Mouse (Mus musculus) heart, postnatal 0 days (tissue): Measurements from ENCODE around the gene Trappc10. TPM values are rescaled to one million over a fixed set of nuclear protein-coding genes. Genes with fewer than 3 reads are reported as not detected.
"Not testable (repeated sequence)": the region's sequence is repeated elsewhere in the genome, so short reads cannot be mapped to it uniquely, and the experiment has no call there.

Experiments used
- ATAC-seq: fragments of 200-750 bp; cut with Nextera tagmentation; 2 replicates; pipeline ENCODE4 v1.8.0; 2017; ENCODE audit warnings: low read depth, moderate number of reproducible peaks, moderate library complexity; ENCODE audit not compliant: insufficient read depth
- DNase-seq: peaks from one replicate; pipeline ENCODE4 v3.0.0-alpha.2; 2016; ENCODE audit warnings: low spot score
- H3K27ac ChIP-seq: fragments of 300-500 bp; sonication (generic); 2 replicates; pipeline ENCODE4 v1.5.1; 2014; ENCODE audit warnings: low read depth, mild to moderate bottlenecking
- H3K27me3 ChIP-seq: fragments of 300-500 bp; sonication (generic); 2 replicates; pipeline ENCODE4 v1.6.1; 2014; ENCODE audit warnings: low read length, mixed read lengths; ENCODE audit not compliant: control insufficient read depth, insufficient read depth
- H3K36me3 ChIP-seq: fragments of 300-500 bp; sonication (generic); replicated peaks from 2 replicates; pipeline ENCODE4 v1.6.1; 2014; ENCODE audit warnings: low read length, mixed read lengths; ENCODE audit not compliant: control insufficient read depth, insufficient read depth
- H3K4me1 ChIP-seq: fragments of 300-500 bp; sonication (generic); 2 replicates; pipeline ENCODE4 v1.6.1; 2014; ENCODE audit warnings: antibody characterized with exemption; ENCODE audit not compliant: control insufficient read depth, insufficient read depth
- H3K4me2 ChIP-seq: fragments of 300-500 bp; sonication (generic); 2 replicates; pipeline ENCODE4 v1.6.1; 2014; ENCODE audit warnings: low read depth, mild to moderate bottlenecking, low read length, moderate library complexity
- H3K4me3 ChIP-seq: fragments of 300-500 bp; sonication (generic); 2 replicates; pipeline ENCODE4 v1.5.1; 2014; ENCODE audit warnings: low read depth, low read length
- H3K9ac ChIP-seq: fragments of 300-500 bp; sonication (generic); replicated peaks from 2 replicates; pipeline ENCODE4 v1.6.1; 2014; ENCODE audit warnings: low read depth, low read length, mixed read lengths
- H3K9me3 ChIP-seq: fragments of 300-500 bp; sonication (generic); replicated peaks from 2 replicates; pipeline ENCODE4 v1.6.1; 2016; ENCODE audit warnings: low read length; ENCODE audit not compliant: control insufficient read depth
- CTCF ChIP-seq: IDR thresholded peaks from 2 replicates; pipeline ENCODE4 v1.5.1; 2016; ENCODE audit warnings: antibody characterized with exemption, control low read depth, low read depth
- EP300 ChIP-seq: IDR thresholded peaks from 2 replicates; pipeline ENCODE4 v1.6.1; 2016; ENCODE audit warnings: antibody characterized with exemption, low read depth
- WGBS: fragments of 180-500 bp; shearing (Covaris S2); extraction: QIAGEN DNeasy Blood & Tissue Kit; methylation state at CpG from one replicate; pipeline ENCODE4 v1.1.7; 2014; 5-methylcytosine and 5-hydroxymethylcytosine counted together
- polyA plus RNA-seq: library from polyadenylated mRNA; unstranded; fragments of >200 nt; fragmentation: Nextera tagmentation; extraction: Ambion mirVana; gene quantifications from 2 replicates; pipeline ENCODE4 v1.2.1, GENCODE M21; 2015
- total RNA-seq: library from RNA; depleted of rRNA; stranded (reverse); fragments of >200 nt; gene quantifications from 2 replicates; pipeline ENCODE4 v1.2.3, GENCODE M21; 2014; ENCODE audit warnings: low replicate concordance

The Trappc10 gene
- total and polyA plus RNA-seq, 2 experiments from 2014 or later, result 13.2 to 51.0 TPM

DNA sequence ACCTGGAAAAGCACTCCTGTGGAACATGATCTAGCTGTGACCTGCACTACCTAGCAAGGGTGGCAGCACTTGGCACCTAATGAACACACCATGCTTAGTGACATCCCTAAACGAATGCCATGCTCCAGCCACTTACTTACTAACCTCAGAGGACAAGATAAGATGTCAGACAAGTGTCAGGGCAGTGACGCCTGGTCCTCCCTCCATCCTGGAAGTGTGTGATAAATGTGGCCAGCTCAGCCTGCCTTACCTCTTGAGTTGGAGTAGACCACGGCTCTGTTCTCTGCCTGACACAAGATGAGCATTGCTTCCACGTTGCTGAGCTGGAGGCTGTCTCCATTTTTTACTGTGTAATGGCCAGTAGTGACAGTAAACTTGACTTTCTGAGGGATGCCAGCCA, 43.3 kb downstream of the Trappc10 start:
- peaks cover 96% of the 10 kb centered on the region for H3K36me3 ChIP-seq
- no peaks in the 10 kb centered on the region for H3K27me3 ChIP-seq
- no peak for ATAC-seq
- no peak overlapping the region for H3K4me2 ChIP-seq
- no peaks in the 10 kb centered on the region for H3K9me3 ChIP-seq
- no peaks in the 10 kb centered on the region for H3K4me1 ChIP-seq
- 57% methylated on average over 4 of the region's 4 CpGs for WGBS
- no peak overlapping the region for H3K27ac ChIP-seq
- no peak overlapping the region for H3K9ac ChIP-seq
- no peak for TF ChIP-seq EP300
- no peak for TF ChIP-seq CTCF
- H3K4me3 ChIP-seq, result no peak overlapping the region
- no peak for DNase-seq

DNA sequence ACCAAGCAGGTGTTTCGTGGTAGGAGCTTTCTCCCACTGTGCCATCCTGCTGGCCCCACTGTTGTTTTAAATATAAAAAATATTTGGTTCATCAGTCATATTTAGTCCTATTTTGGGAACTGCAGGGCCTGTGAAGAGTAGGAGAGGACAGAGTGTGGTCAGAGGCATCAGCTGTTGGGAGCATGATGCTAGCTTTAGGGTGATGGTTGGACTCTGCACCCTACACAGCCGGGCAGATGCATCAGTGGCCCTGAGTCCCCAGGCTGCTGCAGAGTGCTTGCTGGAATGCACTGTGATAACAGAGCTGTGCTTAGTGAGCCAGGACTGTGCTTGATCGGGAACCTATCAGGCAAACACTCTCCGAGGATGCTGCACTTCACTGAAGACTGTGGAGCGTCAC, 51.5 kb downstream of the Trappc10 start:
- peaks cover 99% of the 10 kb centered on the region for H3K36me3 ChIP-seq
- no peak overlapping the region for H3K27ac ChIP-seq
- ATAC-seq (no peak), DNase-seq (no peak)
- no peak overlapping the region for H3K9ac ChIP-seq
- no peaks in the 10 kb centered on the region for H3K27me3 ChIP-seq
- TF ChIP-seq EP300, result no peak
- TF ChIP-seq CTCF, result no peak
- H3K4me1 ChIP-seq, result no peaks in the 10 kb centered on the region
- H3K9me3 ChIP-seq, result no peaks in the 10 kb centered on the region
- no peak overlapping the region for H3K4me2 ChIP-seq
- 71% methylated on average over 5 of the region's 5 CpGs for WGBS
- H3K4me3 ChIP-seq, result no peak overlapping the region

GRCm38 (mm10) chr10:78186076-78186475, 58.4 kb downstream of the Trappc10 start:
- H3K9me3 ChIP-seq, H3K27me3 ChIP-seq, DNase-seq, H3K4me1 ChIP-seq, H3K4me2 ChIP-seq, H3K9ac ChIP-seq, H3K27ac ChIP-seq, H3K4me3 ChIP-seq, ATAC-seq: not testable (repeated sequence)
- WGBS, result 86% methylated on average over 4 of the region's 4 CpGs
- peaks cover 58% of the 10 kb centered on the region for H3K36me3 ChIP-seq

GRCm38 (mm10) chr10:78185381-78185725, 59.1 kb downstream of the Trappc10 start:
- peak overlapping the region; percentile 91 for H3K4me2 ChIP-seq
- TF ChIP-seq CTCF (no peak), EP300 (no peak)
- no peaks in the 10 kb centered on the region for H3K9me3 ChIP-seq
- H3K27me3 ChIP-seq, result no peaks in the 10 kb centered on the region
- peaks cover 56% of the 10 kb centered on the region for H3K36me3 ChIP-seq
- DNase-seq (no peak), ATAC-seq (peak; percentile 24; the same call in 1 of the 2 replicates)
- 0 out of 2 replicates have a peak, but pooled peaks cover 4% of the 10 kb centered on the region for H3K4me1 ChIP-seq
- WGBS, result 15% methylated on average over 9 of the region's 9 CpGs
- H3K9ac ChIP-seq, result peak overlapping the region; percentile 57; the same call in 1 of the 2 replicates
- H3K27ac ChIP-seq, result peak overlapping the region; percentile 83
- peak overlapping the region; percentile 72 for H3K4me3 ChIP-seq

GRCm38 (mm10) chr10:78184531-78185380, 59.7 kb downstream of the Trappc10 start, which contains the start of gene Pwp2:
Gene Pwp2, minus strand, starts transcription at chr10:78185149.
- Histone ChIP-seq H3K9me3 (no peaks in the 10 kb centered on the region), H3K4me3 (peak within 1 kb of the TSS; percentile 72), H3K36me3 (peaks cover 56% of the 10 kb centered on the region), H3K4me2 (peak within 1 kb of the TSS; percentile 91), H3K27ac (peak within 1 kb of the TSS; percentile 83), H3K4me1 (0 out of 2 replicates have a peak, but pooled peaks cover 4% of the 10 kb centered on the region), H3K27me3 (no peaks in the 10 kb centered on the region), H3K9ac (peak within 1 kb of the TSS; percentile 57)
- ATAC-seq (peak; percentile 97), DNase-seq (peak; percentile 96)
- 1% methylated on average over 47 of the region's 47 CpGs for WGBS
- TF ChIP-seq CTCF (no peak), EP300 (no peak)
